ENCODE assay signal across 26 mouse cellular contexts in the genomic region with DNA sequence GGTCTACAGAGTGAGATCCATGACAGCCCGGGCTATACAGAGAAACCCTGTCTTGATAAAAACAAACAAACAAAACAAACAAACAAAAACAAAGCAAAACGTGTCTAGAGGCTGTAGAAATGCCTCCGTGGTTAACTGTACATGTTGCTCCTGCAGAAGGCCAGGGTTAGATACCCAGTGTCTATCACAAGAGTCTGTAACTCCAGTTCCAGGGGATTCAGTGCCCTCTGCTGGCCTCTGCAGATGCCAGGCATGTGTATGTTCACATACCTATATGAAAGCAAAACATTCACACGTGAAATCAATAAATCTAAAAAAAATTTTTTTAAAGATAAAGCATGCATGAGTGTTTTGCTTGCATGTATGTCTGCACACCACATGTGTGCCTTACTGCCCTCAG. TPM values are rescaled to one million over a fixed set of nuclear protein-coding genes. Genes with fewer than 3 reads are reported as not detected.
DNase-seq lines count a peak whose midpoint lies in the region; ATAC-seq and TF ChIP-seq lines count a peak whose summit lies in the region.
"Had no signal": no experiment of that assay in that cellular context is flagged by ENCODE, and none has a peak within 500 bp of the region (broad histone marks: within the 10 kb centered on the region; RNA-seq: fewer than 3 reads in every experiment).

No protein-coding gene starts in this region.

- H3K4me2 ChIP-seq in intestine, postnatal 0 days (replicated peaks; ENCODE audit: low read depth), result no peak overlapping the region
- H3K4me2 ChIP-seq in intestine, embryonic 15.5 days (replicated peaks), result no peak overlapping the region
- no peak overlapping the region for H3K4me2 ChIP-seq in liver, postnatal 0 days (ENCODE audit: low read depth, low read length)
- H3K4me2 ChIP-seq in CH12.LX (ENCODE audit: insufficient read depth, low read depth, poor library complexity, severe bottlenecking), result no peak overlapping the region
- no peak overlapping the region for H3K4me2 ChIP-seq in forebrain, embryonic 11.5 days (ENCODE audit: low read depth, low read length, severe bottlenecking)
- H3K4me2 ChIP-seq: heart, embryonic 11.5 days; hindbrain, embryonic 12.5 days had no signal

- TF ChIP-seq RAD21 in CH12.LX (IDR thresholded peaks at IDR 0.05; ENCODE audit: low read depth, low read length), result peak; percentile 38

- TF ChIP-seq POLR2A in CH12.LX (IDR thresholded peaks at IDR 0.05; ENCODE audit: low read depth, low read length), result no peak
- TF ChIP-seq POLR2A in brain, embryonic 14.5 days (IDR thresholded peaks at IDR 0.05; ENCODE audit: borderline replicate concordance, extremely low read depth, insufficient read depth, insufficient read length, poor library complexity, severe bottlenecking), result no peak

- no peak overlapping the region for H3K27ac ChIP-seq in intestine, postnatal 0 days (ENCODE audit: low read depth, low read length)
- no peak overlapping the region for H3K27ac ChIP-seq in intestine, embryonic 15.5 days
- H3K27ac ChIP-seq in liver, postnatal 0 days (ENCODE audit: low read depth), result no peak overlapping the region
- H3K27ac ChIP-seq in CH12.LX (ENCODE audit: insufficient read depth, low read depth), result no peak overlapping the region
- H3K27ac ChIP-seq in forebrain, embryonic 11.5 days (ENCODE audit: low read depth, low read length), result no peak overlapping the region
- H3K27ac ChIP-seq: embryonic facial prominence, embryonic 10.5 days; hindbrain, embryonic 12.5 days had no signal

- dilution Hi-C loops in CH12.LX (cut with MboI; ENCODE audit: extremely low pct_ligation_motif_present, extremely low pct_unique_long_range_greater_than_20kb, low sequenced_read_pairs), result no loop called here

- no peak for ATAC-seq in intestine, postnatal 0 days
- no peak for ATAC-seq in intestine, embryonic 15.5 days
- no peak for ATAC-seq in liver, postnatal 0 days
- no peak for ATAC-seq in forebrain, embryonic 11.5 days (replicated peaks; ENCODE audit: low FRiP score)
- ATAC-seq: activated CD4-positive, CD25-positive, alpha-beta regulatory T cell, adult 4 months; CD4-positive, CD25-positive, alpha-beta regulatory T cell, adult 4 months; forebrain, embryonic 14.5 days; Patski had no signal

- WGBS in intestine, postnatal 0 days, result 61% methylated on average over 4 of the region's 4 CpGs
- WGBS in intestine, embryonic 15.5 days, result 63% methylated on average over 4 of the region's 4 CpGs
- 51% methylated on average over 4 of the region's 4 CpGs for WGBS in liver, postnatal 0 days (ENCODE audit: insufficient replicate concordance)
- WGBS in forebrain, embryonic 11.5 days, result 68% methylated on average over 4 of the region's 4 CpGs

- no peak overlapping the region for H3K4me3 ChIP-seq in intestine, postnatal 0 days (ENCODE audit: low read depth, low read length)
- H3K4me3 ChIP-seq in intestine, embryonic 15.5 days (replicated peaks), result no peak overlapping the region
- H3K4me3 ChIP-seq in liver, postnatal 0 days (ENCODE audit: low read depth, low read length), result no peak overlapping the region
- H3K4me3 ChIP-seq in CH12.LX (replicated peaks in 1 of 3; ENCODE audit: low read depth in 2 of 3, low read length in 2 of 3, poor library complexity in 1 of 3), result no peak overlapping the region
- no peak overlapping the region for H3K4me3 ChIP-seq in forebrain, embryonic 11.5 days (ENCODE audit: low read depth, low read length)
- H3K4me3 ChIP-seq: embryonic facial prominence, embryonic 10.5 days; hindbrain, embryonic 12.5 days had no signal

- H3K9me3 ChIP-seq in intestine, postnatal 0 days (ENCODE audit: control insufficient read depth), result no peaks in the 10 kb centered on the region
- no peaks in the 10 kb centered on the region for H3K9me3 ChIP-seq in intestine, embryonic 15.5 days
- no peaks in the 10 kb centered on the region for H3K9me3 ChIP-seq in liver, postnatal 0 days (ENCODE audit: low read length)
- peaks cover 7% of the 10 kb centered on the region for H3K9me3 ChIP-seq in CH12.LX (replicated peaks; ENCODE audit: low read length)
- H3K9me3 ChIP-seq in forebrain, embryonic 11.5 days (ENCODE audit: control insufficient read depth, low read length), result no peaks in the 10 kb centered on the region
- H3K9me3 ChIP-seq: embryonic facial prominence, embryonic 10.5 days; hindbrain, embryonic 12.5 days had no signal

- no peaks in the 10 kb centered on the region for H3K79me2 ChIP-seq in CH12.LX (replicated peaks; ENCODE audit: control insufficient read depth, extremely low read depth, insufficient read depth, poor library complexity, severe bottlenecking)

- H3K36me3 ChIP-seq in intestine, postnatal 0 days (ENCODE audit: control insufficient read depth, insufficient read depth), result no peaks in the 10 kb centered on the region
- H3K36me3 ChIP-seq in intestine, embryonic 15.5 days, result no peaks in the 10 kb centered on the region
- H3K36me3 ChIP-seq in liver, postnatal 0 days (replicated peaks; ENCODE audit: insufficient read depth, low read length), result no peaks in the 10 kb centered on the region
- no peaks in the 10 kb centered on the region for H3K36me3 ChIP-seq in CH12.LX (replicated peaks in 1 of 2; ENCODE audit: control insufficient read depth in 1 of 2, insufficient read depth in 1 of 2, low read length in 1 of 2)
- no peaks in the 10 kb centered on the region for H3K36me3 ChIP-seq in forebrain, embryonic 11.5 days (ENCODE audit: control insufficient read depth, insufficient read depth, low read length)
- H3K36me3 ChIP-seq: embryonic facial prominence, embryonic 10.5 days; hindbrain, embryonic 12.5 days had no signal

- no peaks in the 10 kb centered on the region for H3K27me3 ChIP-seq in intestine, postnatal 0 days (replicated peaks; ENCODE audit: control insufficient read depth, insufficient read depth, low read length)
- no peaks in the 10 kb centered on the region for H3K27me3 ChIP-seq in intestine, embryonic 15.5 days (replicated peaks)
- H3K27me3 ChIP-seq in liver, postnatal 0 days (ENCODE audit: insufficient read depth, low read length), result no peaks in the 10 kb centered on the region
- H3K27me3 ChIP-seq in CH12.LX (replicated peaks), result peaks cover 24% of the 10 kb centered on the region
- no peaks in the 10 kb centered on the region for H3K27me3 ChIP-seq in forebrain, embryonic 11.5 days (ENCODE audit: control insufficient read depth, insufficient read depth, low read length)
- H3K27me3 ChIP-seq: hindbrain, embryonic 12.5 days; Patski had no signal

- no peak for TF ChIP-seq EP300 in liver, postnatal 0 days (IDR thresholded peaks at IDR 0.05; ENCODE audit: low read depth)
- no peak for TF ChIP-seq EP300 in CH12.LX (IDR thresholded peaks at IDR 0.05; ENCODE audit: low read length)

- peak; percentile 23; the same call in 1 of the 2 replicates for TF ChIP-seq CTCF in intestine, postnatal 0 days (IDR thresholded peaks at IDR 0.05; ENCODE audit: low read depth)
- peak; percentile 12; the same call in 1 of the 2 replicates for TF ChIP-seq CTCF in liver, postnatal 0 days (IDR thresholded peaks at IDR 0.05; ENCODE audit: low read depth)
- TF ChIP-seq CTCF in CH12.LX (conservative IDR thresholded peaks at IDR 0.05 in 1 of 2, IDR thresholded peaks at IDR 0.05 in 1 of 2; ENCODE audit: low read depth in 2 of 2, low read length in 2 of 2), result peak in 1 of 2 experiments; percentile 58; a peak in 2 of 4 replicates
- TF ChIP-seq CTCF in brain, embryonic 14.5 days (IDR thresholded peaks at IDR 0.05; ENCODE audit: borderline replicate concordance, extremely low read depth, insufficient read depth, insufficient read length), result peak; percentile 6; the same call in 1 of the 2 replicates

- H3K9ac ChIP-seq in intestine, postnatal 0 days (ENCODE audit: low read depth, low read length), result no peak overlapping the region
- H3K9ac ChIP-seq in intestine, embryonic 15.5 days, result no peak overlapping the region
- no peak overlapping the region for H3K9ac ChIP-seq in liver, postnatal 0 days (replicated peaks)
- no peak overlapping the region for H3K9ac ChIP-seq in CH12.LX (ENCODE audit: insufficient read depth, low read depth)
- H3K9ac ChIP-seq in forebrain, embryonic 11.5 days (ENCODE audit: low read length), result no peak overlapping the region
- H3K9ac ChIP-seq: hindbrain, embryonic 12.5 days had no signal

- H3K4me1 ChIP-seq in intestine, postnatal 0 days (replicated peaks; ENCODE audit: control insufficient read depth, insufficient read depth, low read length), result no peaks in the 10 kb centered on the region
- H3K4me1 ChIP-seq in intestine, embryonic 15.5 days (replicated peaks), result no peaks in the 10 kb centered on the region
- H3K4me1 ChIP-seq in liver, postnatal 0 days (ENCODE audit: insufficient read depth), result no peaks in the 10 kb centered on the region
- H3K4me1 ChIP-seq in CH12.LX (ENCODE audit: control insufficient read depth in 1 of 2, insufficient read depth in 2 of 2), result peaks cover 0 to 3% of the 10 kb centered on the region in 2 experiments; a peak in 1 of 4 replicates
- no peaks in the 10 kb centered on the region for H3K4me1 ChIP-seq in forebrain, embryonic 11.5 days (replicated peaks; ENCODE audit: control insufficient read depth, insufficient read depth, low read length)

- no peak for DNase-seq in liver, postnatal 0 days
- DNase-seq in liver (no peak), CH12.LX (ENCODE audit: extremely low read depth) (no peak)
- no peak for DNase-seq in brain, embryonic 14.5 days (ENCODE audit: low read depth)
- DNase-seq in forebrain, embryonic 11.5 days (ENCODE audit: low spot score), result no peak
- no peak for DNase-seq in frontal cortex, postnatal 14 days (ENCODE audit: low spot score in 2 of 2)
- DNase-seq: adrenal gland, postnatal 14 days; B cell, adult 2 months; cerebellum, adult 2 months; cerebellum, postnatal 10 days; gastrocnemius, postnatal 36 days; heart, adult 18-20 months had no signal

- in situ Hi-C loops in CH12.LX (cut with MboI; ENCODE audit: low pct_ligation_motif_present, low pct_unique_long_range_greater_than_20kb, low sequenced_read_pairs), result no loop called here

RNA-seq across cellular contexts. Expression of a gene that starts 11.9 kb away (rescaled TPM):
- polyA plus RNA-seq in intestine, postnatal 0 days (2015; fragmentation: Nextera tagmentation; extraction: Ambion mirVana), result not detected in 2 replicates
- not detected in 2 replicates for polyA plus RNA-seq in intestine, embryonic 15.5 days (2015; fragmentation: Nextera tagmentation; extraction: Ambion mirVana)
- polyA plus RNA-seq in liver, postnatal 0 days (2015; fragmentation: Nextera tagmentation; extraction: Ambion mirVana), result not detected in 2 replicates
- not detected in 2 replicates for total RNA-seq in CH12.LX (2012; rRNA removed)
- total RNA-seq in CH12.LX (2014; rRNA removed), result not detected in 2 replicates
- polyA plus RNA-seq in CH12.LX (2012; ENCODE audit: insufficient read length, low read depth), result not detected in 2 replicates
- polyA plus RNA-seq in brain, embryonic 14.5 days (2012; rRNA removed), result not detected in 2 replicates
- polyA plus RNA-seq in forebrain, embryonic 11.5 days (2014; fragmentation: Nextera tagmentation; extraction: Ambion mirVana), result not detected in 2 replicates
- total RNA-seq: adrenal gland, adult 18-20 months; adrenal gland, postnatal 14 days; gastrocnemius, adult 8-10 months; gastrocnemius, postnatal 36 days; heart, adult 18-20 months; heart, postnatal 25 days had no signal
- polyA plus RNA-seq: CD4-positive, CD25-positive, alpha-beta regulatory T cell, adult 4 months; cerebellum, adult 2 months; embryonic facial prominence, embryonic 10.5 days; embryonic facial prominence, embryonic 14.5 days; forebrain, embryonic 14.5 days; heart, embryonic 11.5 days; heart, embryonic 16.5 days; hindbrain, embryonic 12.5 days; Patski had no signal

RNA-seq across cellular contexts. Expression of a gene that starts 12.0 kb away (rescaled TPM):
- polyA plus RNA-seq in intestine, postnatal 0 days (2015; fragmentation: Nextera tagmentation; extraction: Ambion mirVana), result 5.7 and 5.9 TPM in 2 replicates
- polyA plus RNA-seq in intestine, embryonic 15.5 days (2015; fragmentation: Nextera tagmentation; extraction: Ambion mirVana), result 16.4 and 17.0 TPM in 2 replicates
- polyA plus RNA-seq in liver, postnatal 0 days (2015; fragmentation: Nextera tagmentation; extraction: Ambion mirVana), result 1.8 and 2.3 TPM in 2 replicates
- total RNA-seq in CH12.LX (2012; rRNA removed), result 0.55 and 0.68 TPM in 2 replicates
- total RNA-seq in CH12.LX (2014; rRNA removed), result 0.34 and 0.44 TPM in 2 replicates
- 1.4 and 1.8 TPM in 2 replicates for polyA plus RNA-seq in CH12.LX (2012; ENCODE audit: insufficient read length, low read depth)
- 15.6 and 16.9 TPM in 2 replicates for polyA plus RNA-seq in brain, embryonic 14.5 days (2012; rRNA removed)
- 11.3 and 11.8 TPM in 2 replicates for polyA plus RNA-seq in forebrain, embryonic 11.5 days (2014; fragmentation: Nextera tagmentation; extraction: Ambion mirVana)

RNA-seq across cellular contexts. Expression of a gene that starts 23.3 kb away (rescaled TPM):
- not detected in 2 replicates for polyA plus RNA-seq in intestine, postnatal 0 days (2015; fragmentation: Nextera tagmentation; extraction: Ambion mirVana)
- not detected in 2 replicates for polyA plus RNA-seq in intestine, embryonic 15.5 days (2015; fragmentation: Nextera tagmentation; extraction: Ambion mirVana)
- not detected in 2 replicates for polyA plus RNA-seq in liver, postnatal 0 days (2015; fragmentation: Nextera tagmentation; extraction: Ambion mirVana)
- total RNA-seq in CH12.LX (2012; rRNA removed) (not detected in 2 replicates), CH12.LX (2014; rRNA removed) (not detected in 2 replicates)
- polyA plus RNA-seq in CH12.LX (2012; ENCODE audit: insufficient read length, low read depth), result 0.03 TPM in 1 of 2 replicates, not detected in the other
- polyA plus RNA-seq in brain, embryonic 14.5 days (2012; rRNA removed), result not detected in 2 replicates
- not detected in 2 replicates for polyA plus RNA-seq in forebrain, embryonic 11.5 days (2014; fragmentation: Nextera tagmentation; extraction: Ambion mirVana)
- total RNA-seq: adrenal gland, adult 18-20 months; adrenal gland, postnatal 14 days; gastrocnemius, adult 8-10 months; gastrocnemius, postnatal 36 days; heart, adult 18-20 months; heart, postnatal 25 days had no signal
- polyA plus RNA-seq: cerebellum, adult 2 months; embryonic facial prominence, embryonic 10.5 days; embryonic facial prominence, embryonic 14.5 days; forebrain, embryonic 14.5 days; heart, embryonic 16.5 days; hindbrain, embryonic 12.5 days; Patski had no signal

RNA-seq across cellular contexts. Expression of a gene that starts 39.6 kb away (rescaled TPM):
- not detected in 2 replicates for polyA plus RNA-seq in intestine, postnatal 0 days (2015; fragmentation: Nextera tagmentation; extraction: Ambion mirVana)
- not detected in 2 replicates for polyA plus RNA-seq in intestine, embryonic 15.5 days (2015; fragmentation: Nextera tagmentation; extraction: Ambion mirVana)
- polyA plus RNA-seq in liver, postnatal 0 days (2015; fragmentation: Nextera tagmentation; extraction: Ambion mirVana), result not detected in 2 replicates
- total RNA-seq in CH12.LX (2012; rRNA removed), result not detected in 2 replicates
- total RNA-seq in CH12.LX (2014; rRNA removed), result not detected in 2 replicates
- not detected in 2 replicates for polyA plus RNA-seq in CH12.LX (2012; ENCODE audit: insufficient read length, low read depth)
- polyA plus RNA-seq in brain, embryonic 14.5 days (2012; rRNA removed), result not detected in 2 replicates
- not detected in 2 replicates for polyA plus RNA-seq in forebrain, embryonic 11.5 days (2014; fragmentation: Nextera tagmentation; extraction: Ambion mirVana)
- total RNA-seq: adrenal gland, adult 18-20 months; adrenal gland, postnatal 14 days; gastrocnemius, adult 8-10 months; gastrocnemius, postnatal 36 days; heart, adult 18-20 months; heart, postnatal 25 days had no signal
- polyA plus RNA-seq: activated CD4-positive, CD25-positive, alpha-beta regulatory T cell, adult 4 months; CD4-positive, CD25-positive, alpha-beta regulatory T cell, adult 4 months; cerebellum, adult 2 months; embryonic facial prominence, embryonic 10.5 days; embryonic facial prominence, embryonic 14.5 days; forebrain, embryonic 14.5 days; heart, embryonic 11.5 days; heart, embryonic 16.5 days; hindbrain, embryonic 12.5 days; Patski had no signal
